Comparison of ENCODE assay signal across 8 mouse cellular contexts in the genomic region with DNA sequence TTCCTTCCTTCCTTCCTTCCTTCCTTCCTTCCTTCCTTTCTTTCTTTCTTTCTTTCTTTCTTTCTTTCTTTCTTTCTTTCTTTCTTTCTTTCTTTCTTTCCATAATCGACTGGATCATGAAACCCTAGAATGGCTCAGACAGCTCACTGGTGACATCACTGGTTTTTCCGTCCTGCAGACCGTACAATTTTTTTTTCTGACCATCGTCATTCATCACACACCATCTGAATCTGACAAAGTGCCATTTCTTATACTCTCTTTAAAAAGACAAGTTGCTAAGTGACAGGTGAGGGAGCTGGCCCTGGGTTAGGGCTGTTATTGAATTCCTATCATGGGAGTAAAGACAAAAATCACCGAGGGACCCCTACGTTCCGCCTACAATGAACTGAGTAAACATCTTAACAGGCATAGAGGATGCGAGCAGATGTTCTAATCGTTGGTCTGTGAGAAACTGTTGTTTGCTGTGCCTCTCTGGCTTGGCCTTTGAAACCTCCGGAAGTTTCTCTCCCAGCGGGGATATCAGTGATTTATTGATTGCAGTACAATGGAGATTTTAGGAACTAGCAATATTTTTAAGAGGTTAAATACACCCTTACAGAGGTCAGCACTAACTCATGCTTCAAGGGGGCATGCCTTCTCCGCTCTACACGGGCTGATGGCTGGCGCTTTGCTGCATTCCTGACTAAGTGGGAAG.
A peak's percentile ranks its signal among the peaks of the same experiment; 100 is the strongest.
DNase-seq lines count a peak whose midpoint lies in the region; ATAC-seq and TF ChIP-seq lines count a peak whose summit lies in the region.

No protein-coding gene starts in this region.

- no peaks in the 10 kb centered on the region for H3K79me2 ChIP-seq in myocyte (ENCODE audit: control insufficient read depth, insufficient read depth)

- peak overlapping the region; percentile 15; the same call in 1 of the 2 replicates for H3K27ac ChIP-seq in heart, embryonic 13.5 days (replicated peaks)
- H3K27ac ChIP-seq in heart, embryonic 11.5 days (ENCODE audit: low read depth, low read length): no peak overlapping the region
- no peak overlapping the region for H3K27ac ChIP-seq in liver, embryonic 12.5 days
- H3K27ac ChIP-seq in forebrain, postnatal 0 days (ENCODE audit: low read depth, low read length): no peak overlapping the region

- ATAC-seq in heart, embryonic 13.5 days (ENCODE audit: extremely low read depth, insufficient number of reproducible peaks, low FRiP score, low TSS enrichment): no peak
- no peak for ATAC-seq in heart, embryonic 11.5 days (replicated peaks; ENCODE audit: insufficient number of reproducible peaks, low FRiP score, low TSS enrichment)
- ATAC-seq in liver, embryonic 12.5 days: no peak
- no peak for ATAC-seq in forebrain, postnatal 0 days

- no peak for TF ChIP-seq POLR2A in myocyte (IDR thresholded peaks at IDR 0.05; ENCODE audit: insufficient read length, low read depth)

- no peak for TF ChIP-seq CTCF in forebrain, postnatal 0 days (IDR thresholded peaks at IDR 0.05; ENCODE audit: low read depth)

- DNase-seq in embryo, embryonic 10 days (ENCODE audit: low spot score): peak; percentile 79
- peak; percentile 68 for DNase-seq in kidney, adult 11 months
- no peak for DNase-seq in forebrain, postnatal 0 days
- no peak for DNase-seq in testis, postnatal 10 days (ENCODE audit: low spot score)

- H3K9ac ChIP-seq in heart, embryonic 13.5 days: no peak overlapping the region
- H3K9ac ChIP-seq in heart, embryonic 11.5 days (ENCODE audit: low read depth, low read length): no peak overlapping the region
- H3K9ac ChIP-seq in liver, embryonic 12.5 days: no peak overlapping the region
- H3K9ac ChIP-seq in forebrain, postnatal 0 days: no peak overlapping the region

- peaks cover 5% of the 10 kb centered on the region for H3K4me1 ChIP-seq in heart, embryonic 13.5 days
- no peaks in the 10 kb centered on the region for H3K4me1 ChIP-seq in heart, embryonic 11.5 days (ENCODE audit: control insufficient read depth, insufficient read depth, low read length)
- H3K4me1 ChIP-seq in liver, embryonic 12.5 days: no peaks in the 10 kb centered on the region
- no peaks in the 10 kb centered on the region for H3K4me1 ChIP-seq in forebrain, postnatal 0 days (ENCODE audit: insufficient read depth)

- H3K4me3 ChIP-seq in heart, embryonic 13.5 days: no peak overlapping the region
- no peak overlapping the region for H3K4me3 ChIP-seq in heart, embryonic 11.5 days (ENCODE audit: low read depth, low read length)
- no peak overlapping the region for H3K4me3 ChIP-seq in myocyte
- no peak overlapping the region for H3K4me3 ChIP-seq in liver, embryonic 12.5 days
- no peak overlapping the region for H3K4me3 ChIP-seq in forebrain, postnatal 0 days (ENCODE audit: low read depth, low read length)

- H3K36me3 ChIP-seq in heart, embryonic 13.5 days: no peaks in the 10 kb centered on the region
- no peaks in the 10 kb centered on the region for H3K36me3 ChIP-seq in heart, embryonic 11.5 days (ENCODE audit: control insufficient read depth, insufficient read depth, low read length)
- H3K36me3 ChIP-seq in myocyte (ENCODE audit: control insufficient read depth, insufficient read depth): no peaks in the 10 kb centered on the region
- no peaks in the 10 kb centered on the region for H3K36me3 ChIP-seq in liver, embryonic 12.5 days
- H3K36me3 ChIP-seq in forebrain, postnatal 0 days (ENCODE audit: insufficient read depth): no peaks in the 10 kb centered on the region

- no peaks in the 10 kb centered on the region for H3K9me3 ChIP-seq in heart, embryonic 13.5 days
- no peaks in the 10 kb centered on the region for H3K9me3 ChIP-seq in heart, embryonic 11.5 days (replicated peaks; ENCODE audit: control insufficient read depth, low read length)
- H3K9me3 ChIP-seq in liver, embryonic 12.5 days (replicated peaks): no peaks in the 10 kb centered on the region
- no peaks in the 10 kb centered on the region for H3K9me3 ChIP-seq in forebrain, postnatal 0 days (ENCODE audit: low read length)

- WGBS in heart, embryonic 13.5 days: 40% methylated on average over 14 of the region's 14 CpGs
- WGBS in heart, embryonic 11.5 days (ENCODE audit: insufficient replicate concordance): 44% methylated on average over 14 of the region's 14 CpGs
- WGBS in liver, embryonic 12.5 days (ENCODE audit: insufficient replicate concordance): 62% methylated on average over 14 of the region's 14 CpGs
- WGBS in forebrain, postnatal 0 days: 64% methylated on average over 14 of the region's 14 CpGs

- no peak overlapping the region for H3ac ChIP-seq in myocyte (ENCODE audit: control insufficient read depth, insufficient read length)

- no peaks in the 10 kb centered on the region for H3K27me3 ChIP-seq in heart, embryonic 13.5 days (replicated peaks)
- H3K27me3 ChIP-seq in heart, embryonic 11.5 days (ENCODE audit: control insufficient read depth, insufficient read depth, low read length): no peaks in the 10 kb centered on the region
- no peaks in the 10 kb centered on the region for H3K27me3 ChIP-seq in myocyte (ENCODE audit: control insufficient read depth, insufficient read depth, insufficient read length)
- no peaks in the 10 kb centered on the region for H3K27me3 ChIP-seq in liver, embryonic 12.5 days (replicated peaks)
- H3K27me3 ChIP-seq in forebrain, postnatal 0 days (ENCODE audit: insufficient read depth, low read length): no peaks in the 10 kb centered on the region

- no peak overlapping the region for H3K4me2 ChIP-seq in heart, embryonic 13.5 days
- H3K4me2 ChIP-seq in heart, embryonic 11.5 days: no peak overlapping the region
- H3K4me2 ChIP-seq in myocyte (ENCODE audit: low read depth): peak overlapping the region; percentile 49
- no peak overlapping the region for H3K4me2 ChIP-seq in liver, embryonic 12.5 days
- H3K4me2 ChIP-seq in forebrain, postnatal 0 days (ENCODE audit: low read depth): no peak overlapping the region

TF ChIP-seq in myocyte, 11 proteins besides CTCF, POLR2A, EP300 and RAD21:
- no peak for TF ChIP-seq SRF (IDR thresholded peaks at IDR 0.05; ENCODE audit: control insufficient read depth, insufficient read length, low read depth)
- TF ChIP-seq REST (IDR thresholded peaks at IDR 0.05; ENCODE audit: insufficient read depth, insufficient read length): no peak
- no peak for TF ChIP-seq MYOD1 (IDR thresholded peaks at IDR 0.05; ENCODE audit: control insufficient read depth in 1 of 3, insufficient read length in 2 of 3, low read depth in 2 of 3)
- no peak for TF ChIP-seq E2F4 (IDR thresholded peaks at IDR 0.05; ENCODE audit: insufficient read depth)
TF ChIP-seq in myocyte: peak in this region for 0.

Comparison
In these comparisons a context has a peak if more than half of its experiments do, and no peak if none do; other contexts are left out.
1. DNase-seq: peak in embryo, embryonic 10 days (single experiment) and kidney, adult 11 months (single experiment); none in forebrain, postnatal 0 days (single experiment) and testis, postnatal 10 days (single experiment).